Mouse (Mus musculus) hindbrain, embryonic 15.5 days (tissue): ENCODE data around the gene Kcnd3. TPM values are rescaled to one million over a fixed set of nuclear protein-coding genes. Genes with fewer than 3 reads are reported as not detected.

Experiments
- ATAC-seq: fragments of 200-750 bp; cut with Nextera tagmentation; 2 replicates; pipeline ENCODE4 v1.8.0; 2017; ENCODE audit warnings: low read depth, moderate number of reproducible peaks, moderate TSS enrichment; ENCODE audit not compliant: low FRiP score
- H3K27ac ChIP-seq: fragments of 300-500 bp; sonication (generic); replicated peaks from 2 replicates; pipeline ENCODE4 v1.5.1; 2015; ENCODE audit warnings: mild to moderate bottlenecking, inconsistent platforms
- H3K27me3 ChIP-seq: fragments of 300-500 bp; sonication (generic); 2 replicates; pipeline ENCODE4 v1.6.1; 2015; ENCODE audit warnings: control low read depth, inconsistent platforms
- H3K36me3 ChIP-seq: fragments of 300-500 bp; sonication (generic); 2 replicates; pipeline ENCODE4 v1.6.1; 2015; ENCODE audit warnings: control low read depth, inconsistent platforms
- H3K4me1 ChIP-seq: fragments of 300-500 bp; sonication (generic); replicated peaks from 2 replicates; pipeline ENCODE4 v1.6.1; 2015; ENCODE audit warnings: control low read depth, inconsistent platforms
- H3K4me2 ChIP-seq: fragments of 300-500 bp; sonication (generic); 2 replicates; pipeline ENCODE4 v1.6.1; 2015; ENCODE audit warnings: moderate library complexity, mild to moderate bottlenecking, inconsistent platforms
- H3K4me3 ChIP-seq: fragments of 300-500 bp; sonication (generic); 2 replicates; pipeline ENCODE4 v1.5.1; 2015; ENCODE audit warnings: mild to moderate bottlenecking, inconsistent platforms
- H3K9ac ChIP-seq: fragments of 300-500 bp; sonication (generic); 2 replicates; pipeline ENCODE4 v1.6.1; 2015; ENCODE audit warnings: inconsistent platforms
- H3K9me3 ChIP-seq: fragments of 300-500 bp; sonication (generic); 2 replicates; pipeline ENCODE4 v1.6.1; 2016; ENCODE audit warnings: control low read depth, inconsistent platforms
- WGBS: fragments of 180-500 bp; shearing (Covaris S2); methylation state at CpG from one replicate; pipeline ENCODE4 v1.1.7; 2015; 5-methylcytosine and 5-hydroxymethylcytosine counted together
- polyA plus RNA-seq: library from polyadenylated mRNA; unstranded; fragments of >200 nt; fragmentation: Nextera tagmentation; extraction: Ambion mirVana; gene quantifications from 2 replicates; pipeline ENCODE4 v1.2.1, GENCODE M21; 2015

Kcnd3 gene
- polyA plus RNA-seq, 1 experiment from 2014 or later = 10.0 TPM

DNA sequence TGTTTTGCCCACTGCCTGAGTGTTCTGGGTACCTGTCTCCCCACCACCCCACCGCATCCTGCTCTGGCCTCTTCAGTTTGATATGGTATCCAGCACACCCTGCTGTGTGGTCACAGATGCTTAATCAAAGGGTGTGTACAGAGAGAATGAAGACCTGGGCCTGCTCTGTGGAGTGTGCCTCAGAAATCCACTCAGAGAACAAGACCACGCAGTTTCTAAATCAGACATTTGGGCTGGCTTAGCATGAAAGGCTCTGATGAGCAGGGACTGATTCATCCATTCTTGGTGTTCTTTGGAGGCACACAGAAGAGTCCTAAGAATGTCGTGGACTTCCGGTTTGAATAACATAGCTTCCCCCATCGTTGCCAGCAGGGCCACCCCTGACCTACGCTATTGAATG is 86.3 kb downstream of the Kcnd3 start:
- H3K9me3 ChIP-seq = no peaks in the 10 kb centered on the region
- H3K4me1 ChIP-seq = peaks cover 25% of the 10 kb centered on the region
- H3K36me3 ChIP-seq = no peaks in the 10 kb centered on the region
- H3K27me3 ChIP-seq = no peaks in the 10 kb centered on the region
- 45% methylated on average over 6 of the region's 6 CpGs for WGBS
- peak overlapping the region; percentile 24 for H3K4me2 ChIP-seq
- no peak overlapping the region for H3K4me3 ChIP-seq
- peak overlapping the region; percentile 60; the same call in 1 of the 2 replicates for H3K27ac ChIP-seq
- peak; percentile 19; the same call in 1 of the 2 replicates for ATAC-seq
- H3K9ac ChIP-seq = no peak overlapping the region

DNA sequence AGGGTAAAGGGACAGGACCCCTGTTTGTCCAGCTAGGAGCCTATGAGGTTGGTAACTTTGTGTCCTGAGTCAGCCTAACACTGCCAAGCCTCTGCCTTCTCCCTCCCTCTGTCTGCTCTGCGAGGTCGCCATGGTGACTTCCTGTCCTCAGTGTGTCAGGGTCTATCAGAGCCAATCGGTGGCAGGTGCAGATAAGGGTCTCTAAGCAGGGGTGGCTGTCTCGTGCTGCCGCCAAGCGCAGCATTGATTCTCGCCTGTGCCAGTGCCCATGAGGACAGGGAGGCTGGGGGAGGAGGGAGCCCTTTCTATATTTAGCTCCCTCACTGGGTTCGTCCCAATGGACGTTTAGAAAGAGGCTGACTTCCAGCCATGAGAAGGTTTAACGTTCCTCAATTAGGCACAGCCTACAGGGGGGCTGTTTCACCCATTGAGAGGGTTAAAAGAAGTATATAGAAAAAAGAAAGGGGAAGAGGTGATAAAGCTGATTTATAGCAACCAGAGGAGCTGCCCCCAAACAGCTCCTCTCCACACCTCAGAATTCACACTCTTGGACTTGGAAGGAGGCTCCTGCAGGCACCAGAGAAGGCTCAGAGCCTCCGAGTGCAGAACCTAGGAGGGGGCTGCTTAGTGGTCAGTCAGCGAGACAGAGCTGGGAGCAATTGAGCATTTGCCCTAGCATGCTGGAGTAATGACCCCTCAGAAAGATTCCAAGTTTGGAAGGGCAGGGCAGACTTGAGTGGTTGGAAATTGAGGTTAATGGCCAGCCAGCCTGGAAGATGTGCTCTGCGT is 86.9 kb downstream of the Kcnd3 start:
- Histone ChIP-seq H3K4me3 (no peak overlapping the region), H3K27me3 (no peaks in the 10 kb centered on the region), H3K36me3 (no peaks in the 10 kb centered on the region), H3K9ac (no peak overlapping the region), H3K4me1 (peaks cover 19% of the 10 kb centered on the region), H3K4me2 (peak overlapping the region; percentile 24), H3K27ac (peak overlapping the region; percentile 60), H3K9me3 (no peaks in the 10 kb centered on the region)
- WGBS = 14% methylated on average over 13 of the region's 13 CpGs
- ATAC-seq = peak; percentile 83

DNA sequence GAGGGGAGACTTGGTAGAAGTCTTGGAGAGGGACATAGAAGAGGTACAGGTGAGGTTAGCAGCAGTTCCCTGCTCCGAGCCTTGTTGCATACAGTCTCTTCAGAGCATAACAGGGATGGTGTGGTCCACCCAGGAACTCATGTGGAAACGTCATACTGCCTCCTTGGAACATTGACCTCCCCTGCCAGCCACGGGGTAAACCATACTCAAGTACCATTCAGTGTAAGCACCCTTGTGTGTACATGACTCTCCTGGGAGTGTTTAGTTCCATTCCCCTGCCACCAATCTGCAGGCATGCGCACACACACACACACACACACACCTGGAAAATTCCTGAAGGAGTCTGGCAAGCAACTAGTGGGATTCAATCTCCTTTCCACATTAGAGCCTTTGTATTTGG is 90.6 kb downstream of the Kcnd3 start:
- 76% methylated on average over 4 of the region's 4 CpGs for WGBS
- H3K27ac ChIP-seq = no peak overlapping the region
- H3K9ac ChIP-seq = no peak overlapping the region

DNA sequence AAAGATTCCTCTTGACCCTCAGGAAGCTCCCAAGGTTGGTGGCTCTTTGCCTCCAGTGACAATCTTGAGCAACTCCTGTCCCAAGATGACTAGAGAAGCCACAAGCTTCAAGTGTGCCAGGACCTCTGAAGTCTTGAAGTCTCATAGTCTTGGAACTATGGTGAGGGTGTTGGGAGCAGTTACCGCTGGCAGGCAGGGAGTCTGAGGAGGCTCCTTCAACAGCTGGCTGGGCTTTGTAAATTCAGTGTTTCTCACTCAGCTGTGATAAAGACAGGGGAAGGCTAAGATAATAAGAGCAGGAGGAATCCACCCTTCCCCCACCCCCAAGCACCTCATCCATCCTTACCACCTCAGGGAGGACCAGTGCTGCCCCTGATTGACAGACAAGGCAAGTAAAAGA is 92.0 kb downstream of the Kcnd3 start:
- no peaks in the 10 kb centered on the region for H3K9me3 ChIP-seq
- H3K4me2 ChIP-seq = no peak overlapping the region
- H3K4me1 ChIP-seq = peaks cover 18% of the 10 kb centered on the region
- no peak overlapping the region for H3K27ac ChIP-seq
- no peak overlapping the region for H3K4me3 ChIP-seq
- no peak overlapping the region for H3K9ac ChIP-seq
- no peaks in the 10 kb centered on the region for H3K27me3 ChIP-seq
- no peaks in the 10 kb centered on the region for H3K36me3 ChIP-seq
- ATAC-seq = no peak
- 80% methylated on average over 1 of the region's 1 CpGs for WGBS

More for the DNA sequence above, 90.6 kb downstream of the Kcnd3 start:
- Histone ChIP-seq H3K4me3 (no peak overlapping the region), H3K9me3 (no peaks in the 10 kb centered on the region), H3K4me1 (peaks cover 28% of the 10 kb centered on the region), H3K27me3 (no peaks in the 10 kb centered on the region), H3K36me3 (no peaks in the 10 kb centered on the region), H3K4me2 (no peak overlapping the region)
- no peak for ATAC-seq

DNA sequence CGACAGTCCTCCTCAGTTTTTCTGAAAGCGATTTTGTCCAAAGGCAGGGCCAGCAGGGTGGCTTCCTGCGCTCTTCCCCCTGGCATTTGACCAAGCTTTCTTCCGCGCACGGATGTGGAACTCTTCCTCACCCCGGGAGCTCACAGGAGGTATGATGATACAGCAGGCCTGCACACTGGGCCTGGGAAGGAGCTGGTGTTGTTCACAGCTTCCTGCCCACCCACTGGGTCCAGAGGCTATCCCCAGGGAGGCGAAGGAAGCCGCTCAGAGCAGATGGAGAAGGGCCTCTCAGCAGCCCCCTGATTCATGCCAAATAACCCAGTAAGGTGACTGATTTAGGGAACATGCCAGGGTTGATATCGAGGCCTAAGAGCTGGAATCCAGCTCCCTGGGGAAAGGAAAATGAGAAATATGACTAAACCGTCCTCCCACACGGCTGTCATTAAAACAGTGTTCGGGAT is 94.5 kb downstream of the Kcnd3 start:
- WGBS = 37% methylated on average over 13 of the region's 13 CpGs
- ATAC-seq = peak; percentile 51; the same call in 1 of the 2 replicates
- Histone ChIP-seq H3K4me1 (peaks cover 11% of the 10 kb centered on the region), H3K36me3 (no peaks in the 10 kb centered on the region), H3K9me3 (no peaks in the 10 kb centered on the region), H3K9ac (no peak overlapping the region), H3K4me2 (no peak overlapping the region), H3K4me3 (no peak overlapping the region), H3K27ac (no peak overlapping the region), H3K27me3 (no peaks in the 10 kb centered on the region)

DNA sequence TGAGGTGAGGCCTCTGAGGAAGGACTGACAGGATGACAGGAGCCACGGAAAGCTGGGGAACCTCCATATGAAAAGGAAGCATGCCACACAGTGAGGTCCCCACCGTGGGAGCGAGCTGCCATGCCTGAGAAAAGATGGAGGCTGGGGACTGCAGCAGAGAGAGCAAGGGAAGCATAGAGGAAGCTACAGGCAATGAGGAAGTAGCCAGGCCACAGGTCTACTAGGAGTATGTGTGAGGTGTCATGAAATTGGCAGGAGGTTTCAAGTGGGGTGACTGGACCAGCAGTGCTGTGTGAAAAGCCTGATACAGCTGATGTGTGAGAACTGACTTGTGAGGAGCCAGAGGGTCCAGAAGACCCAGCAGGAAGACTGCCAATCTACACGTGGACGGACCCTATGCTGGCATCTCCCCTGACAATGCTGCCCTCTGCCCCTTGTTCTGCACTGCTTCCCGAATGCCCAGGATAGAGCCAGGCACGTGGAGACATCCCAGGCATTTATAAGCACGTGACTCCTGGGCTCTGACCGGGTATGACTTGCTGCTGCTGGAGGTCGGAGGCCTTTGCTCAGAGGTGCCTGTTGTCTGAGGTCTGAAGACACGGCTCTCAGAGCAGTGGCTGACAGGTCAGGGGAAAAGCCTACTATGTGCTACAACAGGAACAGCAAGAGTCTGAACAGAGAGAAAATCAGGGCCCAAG is 96.1 kb downstream of the Kcnd3 start:
- H3K4me2 ChIP-seq = no peak overlapping the region
- ATAC-seq = no peak
- H3K27ac ChIP-seq = no peak overlapping the region
- WGBS = 77% methylated on average over 11 of the region's 11 CpGs
- H3K36me3 ChIP-seq = no peaks in the 10 kb centered on the region
- H3K9me3 ChIP-seq = no peaks in the 10 kb centered on the region
- peaks cover 11% of the 10 kb centered on the region for H3K4me1 ChIP-seq
- no peak overlapping the region for H3K4me3 ChIP-seq
- H3K27me3 ChIP-seq = no peaks in the 10 kb centered on the region
- H3K9ac ChIP-seq = no peak overlapping the region

DNA sequence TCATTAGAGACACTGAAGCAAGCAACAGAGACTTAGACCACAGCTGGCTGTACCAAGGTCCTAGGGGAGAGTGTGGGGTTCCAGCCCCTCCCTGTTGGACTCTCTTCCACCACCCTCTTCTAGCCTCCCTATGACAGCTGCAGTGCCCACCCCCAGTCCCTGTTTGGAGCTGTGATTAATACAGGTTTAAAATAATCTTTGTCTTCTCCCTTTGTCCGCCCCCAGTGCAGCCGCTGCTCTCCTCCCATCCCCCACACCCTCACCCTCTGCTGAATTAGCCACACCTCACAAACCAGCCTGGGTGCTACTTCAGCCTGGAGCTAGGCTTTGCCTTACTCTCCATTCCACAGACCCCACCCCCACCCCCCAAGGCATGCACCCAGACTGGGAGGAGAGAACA is 107.3 kb downstream of the Kcnd3 start:
- H3K4me3 ChIP-seq = no peak overlapping the region
- no peak overlapping the region for H3K9ac ChIP-seq
- H3K4me1 ChIP-seq = peaks cover 23% of the 10 kb centered on the region
- no peaks in the 10 kb centered on the region for H3K9me3 ChIP-seq
- ATAC-seq = peak; percentile 51; the same call in 1 of the 2 replicates
- no peaks in the 10 kb centered on the region for H3K36me3 ChIP-seq
- H3K27me3 ChIP-seq = no peaks in the 10 kb centered on the region
- no peak overlapping the region for H3K27ac ChIP-seq
- H3K4me2 ChIP-seq = no peak overlapping the region
- WGBS = 30% methylated on average over 2 of the region's 2 CpGs

DNA sequence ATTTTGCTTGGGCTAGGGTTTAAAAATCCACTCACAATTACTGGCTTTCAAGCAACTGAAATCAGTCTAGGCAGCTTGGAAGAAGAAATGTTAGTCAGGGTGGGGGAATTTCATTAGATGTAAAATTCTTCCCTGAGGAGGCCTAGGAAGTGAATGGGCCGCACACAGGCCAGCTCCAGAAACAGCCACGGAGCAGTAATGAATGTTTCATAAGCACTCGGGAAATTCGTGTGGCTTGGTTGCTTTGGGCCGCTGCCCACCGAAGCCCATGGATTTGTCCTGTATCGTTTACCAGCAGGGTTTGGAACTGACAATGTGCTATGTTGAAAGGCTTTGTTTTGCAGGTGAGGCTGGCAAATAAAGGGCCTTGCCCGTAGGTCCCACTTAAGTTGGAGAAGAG is 114.8 kb downstream of the Kcnd3 start:
- Histone ChIP-seq H3K27ac (0 out of 2 replicates have a peak overlapping the region, but pooled peaks have one; percentile 40), H3K4me1 (peaks cover 62% of the 10 kb centered on the region)

DNA sequence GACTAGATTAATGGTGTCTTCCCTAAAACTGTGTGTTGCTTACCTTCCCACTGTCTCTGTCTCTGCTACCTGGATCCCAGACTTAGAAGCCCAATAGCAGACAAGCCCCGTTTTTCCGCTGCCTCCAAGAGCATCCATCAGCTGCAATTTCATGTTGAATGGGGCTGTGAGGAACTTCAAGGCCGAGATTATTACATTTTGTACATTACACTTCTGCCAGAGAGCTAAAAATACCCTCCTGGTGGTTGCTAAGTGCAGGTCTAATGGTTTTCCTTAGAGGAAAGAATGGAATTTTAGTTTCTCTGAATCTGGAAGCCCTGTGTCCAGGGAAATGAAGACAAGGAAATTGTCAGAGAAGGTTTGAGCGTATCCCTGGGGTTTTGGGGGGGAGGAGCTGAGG is 115.3 kb downstream of the Kcnd3 start:
- no peak overlapping the region for H3K9ac ChIP-seq
- no peak overlapping the region for H3K4me2 ChIP-seq
- 71% methylated on average over 4 of the region's 4 CpGs for WGBS
- no peaks in the 10 kb centered on the region for H3K9me3 ChIP-seq
- H3K36me3 ChIP-seq = no peaks in the 10 kb centered on the region
- no peak for ATAC-seq
- H3K4me1 ChIP-seq = peaks cover 66% of the 10 kb centered on the region
- H3K4me3 ChIP-seq = no peak overlapping the region
- H3K27me3 ChIP-seq = no peaks in the 10 kb centered on the region
- 0 out of 2 replicates have a peak overlapping the region, but pooled peaks have one; percentile 17 for H3K27ac ChIP-seq

More for the DNA sequence above, 114.8 kb downstream of the Kcnd3 start:
- Histone ChIP-seq H3K9ac (no peak overlapping the region), H3K4me2 (no peak overlapping the region), H3K36me3 (no peaks in the 10 kb centered on the region), H3K4me3 (no peak overlapping the region), H3K27me3 (no peaks in the 10 kb centered on the region), H3K9me3 (no peaks in the 10 kb centered on the region)
- no peak for ATAC-seq
- 42% methylated on average over 8 of the region's 8 CpGs for WGBS

DNA sequence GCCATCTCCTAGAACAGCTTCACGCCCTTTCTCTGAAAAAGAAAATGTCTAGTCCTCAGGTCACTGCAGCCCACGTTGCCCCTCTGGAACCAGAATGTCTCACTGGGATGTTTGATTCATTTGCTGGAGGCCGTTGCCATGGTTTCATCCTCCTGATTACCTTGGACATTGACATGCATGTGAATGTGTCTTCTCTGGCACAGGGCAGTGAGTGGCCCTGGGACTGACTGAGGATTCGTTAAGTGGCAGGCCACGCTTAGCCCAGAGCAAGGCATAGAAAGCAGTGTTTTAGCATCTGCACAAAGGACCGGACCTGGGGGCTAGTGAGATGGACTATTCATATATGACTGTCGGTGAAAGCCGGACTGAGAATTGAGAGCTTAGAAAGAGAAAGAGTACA is 116.3 kb downstream of the Kcnd3 start:
- WGBS = 37% methylated on average over 8 of the region's 8 CpGs
- Histone ChIP-seq H3K4me1 (peaks cover 66% of the 10 kb centered on the region), H3K27me3 (no peaks in the 10 kb centered on the region), H3K36me3 (no peaks in the 10 kb centered on the region), H3K9ac (no peak overlapping the region), H3K4me3 (no peak overlapping the region), H3K4me2 (no peak overlapping the region), H3K27ac (no peak overlapping the region; the same call in 1 of the 2 replicates), H3K9me3 (no peaks in the 10 kb centered on the region)
- peak; percentile 57 for ATAC-seq

DNA sequence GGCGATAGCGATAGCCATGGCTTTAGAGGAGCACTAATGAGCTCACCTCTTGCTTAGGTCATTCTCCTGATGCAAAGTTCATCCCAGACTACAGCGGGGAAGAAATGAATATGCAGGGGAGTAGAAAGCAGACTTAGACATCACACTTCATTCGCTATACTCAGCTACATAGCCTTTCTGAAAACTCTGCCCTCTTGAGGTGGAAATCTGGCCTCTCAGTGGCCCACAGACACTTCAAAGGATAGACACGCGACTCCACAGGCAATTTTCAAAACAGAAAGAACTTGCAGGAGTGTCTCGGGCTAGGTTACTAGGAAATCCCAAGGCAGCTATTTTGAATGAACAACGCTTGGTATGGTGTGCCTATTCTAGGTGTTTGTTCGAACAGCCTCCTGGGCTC is 116.7 kb downstream of the Kcnd3 start:
- Histone ChIP-seq H3K9ac (no peak overlapping the region), H3K4me3 (no peak overlapping the region), H3K4me1 (peaks cover 66% of the 10 kb centered on the region), H3K27ac (no peak overlapping the region; the same call in 1 of the 2 replicates), H3K9me3 (no peaks in the 10 kb centered on the region), H3K4me2 (no peak overlapping the region), H3K27me3 (no peaks in the 10 kb centered on the region), H3K36me3 (no peaks in the 10 kb centered on the region)
- 62% methylated on average over 9 of the region's 9 CpGs for WGBS
- peak; percentile 39; the same call in 1 of the 2 replicates for ATAC-seq

DNA sequence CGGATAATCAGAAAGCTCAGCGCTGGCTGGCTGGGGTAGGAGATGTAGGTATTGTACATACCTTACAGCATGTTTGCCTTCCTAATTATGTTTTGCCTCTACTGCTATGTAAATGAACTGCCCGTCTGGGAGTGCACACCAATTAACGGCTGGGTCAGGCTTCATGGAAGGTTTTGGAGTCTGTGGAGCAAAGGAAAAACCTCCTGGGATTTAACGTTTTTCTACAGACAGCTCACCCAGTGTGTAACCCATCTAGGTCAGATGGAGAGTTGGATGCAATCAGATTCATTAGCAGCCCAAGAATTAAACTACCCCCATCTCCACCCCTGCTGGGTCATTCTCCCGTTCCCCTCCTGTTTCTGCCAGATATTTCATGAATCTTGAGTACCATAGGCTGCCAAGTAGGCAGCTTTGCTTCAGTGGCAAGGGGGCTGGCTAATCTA is 117.2 kb downstream of the Kcnd3 start:
- Histone ChIP-seq H3K27ac (peak overlapping the region; percentile 43), H3K9me3 (no peaks in the 10 kb centered on the region), H3K4me2 (no peak overlapping the region), H3K4me3 (no peak overlapping the region), H3K4me1 (peaks cover 64% of the 10 kb centered on the region), H3K27me3 (no peaks in the 10 kb centered on the region), H3K36me3 (no peaks in the 10 kb centered on the region), H3K9ac (no peak overlapping the region)
- WGBS = 19% methylated on average over 6 of the region's 6 CpGs
- peak; percentile 19; the same call in 1 of the 2 replicates for ATAC-seq
